Mouse (Mus musculus): ENCODE data around the gene Akap6.

- TF ChIP-seq CTCF (IDR thresholded peaks at IDR 0.05; ENCODE audit: low read depth, low read length) (no peak), POLR2A (IDR thresholded peaks at IDR 0.05; ENCODE audit: extremely low read depth, insufficient read depth, low read length) (no peak)
Measured at GRCm38 (mm10) chr12:52704081-52704480, 4.9 kb downstream of the Akap6 start.

All from liver, adult 2 months (tissue).